Mouse (Mus musculus) midbrain, postnatal 0 days (tissue): ENCODE measurements at regions not wholly inside any gene's neighbourhood (a gene's known extent, or its start where the extent isn't known, plus 50 kb on each side); places are given as distances from the start of the nearest gene placed in this dataset.

Experiments
- ATAC-seq: fragments of 200-750 bp; cut with Nextera tagmentation; 2 replicates; pipeline ENCODE4 v1.8.0; 2017; ENCODE audit warnings: moderate number of reproducible peaks, mild to moderate bottlenecking, moderate TSS enrichment, moderate library complexity; ENCODE audit not compliant: low FRiP score
- DNase-seq: peaks from one replicate; pipeline ENCODE4 v3.0.0-alpha.2; 2015; ENCODE audit warnings: low spot score
- H3K27ac ChIP-seq: fragments of 300-500 bp; sonication (generic); 2 replicates; pipeline ENCODE4 v1.5.1; 2014; ENCODE audit warnings: low read depth, mild to moderate bottlenecking, low read length, mixed read lengths
- H3K27me3 ChIP-seq: fragments of 300-500 bp; sonication (generic); 2 replicates; pipeline ENCODE4 v1.6.1; 2014; ENCODE audit warnings: low read length, control low read depth, mixed read lengths; ENCODE audit not compliant: insufficient read depth
- H3K36me3 ChIP-seq: fragments of 300-500 bp; sonication (generic); 2 replicates; pipeline ENCODE4 v1.6.1; 2014; ENCODE audit warnings: low read length, control low read depth, mixed read lengths; ENCODE audit not compliant: insufficient read depth
- H3K4me1 ChIP-seq: fragments of 300-500 bp; sonication (generic); 2 replicates; pipeline ENCODE4 v1.6.1; 2014; ENCODE audit warnings: mild to moderate bottlenecking, control low read depth, antibody characterized with exemption, low read length, mixed read lengths; ENCODE audit not compliant: insufficient read depth
- H3K4me2 ChIP-seq: fragments of 300-500 bp; sonication (generic); 2 replicates; pipeline ENCODE4 v1.6.1; 2014; ENCODE audit warnings: low read depth, mild to moderate bottlenecking, low read length, mixed read lengths; ENCODE audit not compliant: poor library complexity, severe bottlenecking
- H3K4me3 ChIP-seq: fragments of 300-500 bp; sonication (generic); 2 replicates; pipeline ENCODE4 v1.5.1; 2014; ENCODE audit warnings: low read depth, mild to moderate bottlenecking, low read length, moderate library complexity
- H3K9ac ChIP-seq: fragments of 300-500 bp; sonication (generic); replicated peaks from 2 replicates; pipeline ENCODE4 v1.6.1; 2014; ENCODE audit warnings: mild to moderate bottlenecking, low read length, moderate library complexity, mixed read lengths; ENCODE audit not compliant: poor library complexity, severe bottlenecking
- H3K9me3 ChIP-seq: fragments of 300-500 bp; sonication (generic); 2 replicates; pipeline ENCODE4 v1.6.1; 2016; ENCODE audit warnings: low read length, control low read depth
- CTCF ChIP-seq: IDR thresholded peaks from 2 replicates; pipeline ENCODE4 v1.5.1; 2016; ENCODE audit warnings: antibody characterized with exemption, mild to moderate bottlenecking
- WGBS: fragments of 180-500 bp; shearing (Covaris S2); extraction: QIAGEN DNeasy Blood & Tissue Kit; methylation state at CpG from one replicate; pipeline ENCODE4 v1.1.7; 2014; 5-methylcytosine and 5-hydroxymethylcytosine counted together

GRCm38 (mm10) chr9:41430391-41431343 is 269.2 kb upstream of the Ubash3b start:
- no peaks in the 10 kb centered on the region for H3K27me3 ChIP-seq
- no peak; the same call in 1 of the 2 replicates for ATAC-seq
- H3K4me1 ChIP-seq = peaks cover 4% of the 10 kb centered on the region; the same call in 1 of the 2 replicates
- 18% methylated on average over 16 of the region's 16 CpGs for WGBS
- H3K36me3 ChIP-seq = no peaks in the 10 kb centered on the region
- H3K9me3 ChIP-seq = no peaks in the 10 kb centered on the region
- H3K27ac ChIP-seq = peak overlapping the region; percentile 39; the same call in 1 of the 2 replicates
- no peak overlapping the region for H3K4me3 ChIP-seq
- no peak overlapping the region for H3K9ac ChIP-seq
- H3K4me2 ChIP-seq = no peak overlapping the region
- no peak for TF ChIP-seq CTCF
- DNase-seq = peak; percentile 64

- no peak overlapping the region for H3K4me2 ChIP-seq
- H3K9ac ChIP-seq = no peak overlapping the region
- WGBS = 19% methylated on average over 10 of the region's 10 CpGs
- H3K36me3 ChIP-seq = no peaks in the 10 kb centered on the region
- TF ChIP-seq CTCF = no peak
- peaks cover 8% of the 10 kb centered on the region; the same call in 1 of the 2 replicates for H3K4me1 ChIP-seq
- H3K27ac ChIP-seq = peak overlapping the region; percentile 51; the same call in 1 of the 2 replicates
- H3K9me3 ChIP-seq = no peaks in the 10 kb centered on the region
- H3K27me3 ChIP-seq = no peaks in the 10 kb centered on the region
- DNase-seq = no peak
- no peak for ATAC-seq
- H3K4me3 ChIP-seq = no peak overlapping the region
Measured at GRCm38 (mm10) chr9:41429711-41430390, 268.4 kb upstream of the Ubash3b start.

- DNase-seq = no peak
- WGBS = 56% methylated on average over 4 of the region's 4 CpGs
- no peak for ATAC-seq
- Histone ChIP-seq H3K4me3 (no peak overlapping the region), H3K4me2 (no peak overlapping the region), H3K9ac (no peak overlapping the region), H3K9me3 (no peaks in the 10 kb centered on the region), H3K27me3 (no peaks in the 10 kb centered on the region), H3K36me3 (no peaks in the 10 kb centered on the region), H3K27ac (no peak overlapping the region), H3K4me1 (peaks cover 8% of the 10 kb centered on the region; the same call in 1 of the 2 replicates)
- TF ChIP-seq CTCF = no peak
Measured at GRCm38 (mm10) chr9:41429236-41429635, 267.7 kb upstream of the Ubash3b start.

GRCm38 (mm10) chr9:41426698-41427097 is 265.2 kb upstream of the Ubash3b start:
- ATAC-seq (no peak), DNase-seq (no peak)
- Histone ChIP-seq H3K4me2 (no peak overlapping the region), H3K4me1 (peaks cover 8% of the 10 kb centered on the region; the same call in 1 of the 2 replicates), H3K27me3 (no peaks in the 10 kb centered on the region), H3K9ac (no peak overlapping the region), H3K36me3 (no peaks in the 10 kb centered on the region), H3K27ac (no peak overlapping the region), H3K4me3 (no peak overlapping the region), H3K9me3 (no peaks in the 10 kb centered on the region)
- no peak for TF ChIP-seq CTCF
- WGBS = 86% methylated on average over 7 of the region's 7 CpGs

- DNase-seq (peak; percentile 34), ATAC-seq (no peak)
- no peak overlapping the region for H3K9ac ChIP-seq
- H3K27me3 ChIP-seq = no peaks in the 10 kb centered on the region
- no peak for TF ChIP-seq CTCF
- no peak overlapping the region for H3K4me3 ChIP-seq
- H3K9me3 ChIP-seq = no peaks in the 10 kb centered on the region
- H3K36me3 ChIP-seq = no peaks in the 10 kb centered on the region
- no peak overlapping the region for H3K27ac ChIP-seq
- 27% methylated on average over 6 of the region's 6 CpGs for WGBS
- H3K4me1 ChIP-seq = peaks cover 4% of the 10 kb centered on the region; the same call in 1 of the 2 replicates
- no peak overlapping the region for H3K4me2 ChIP-seq
Measured at GRCm38 (mm10) chr9:41425225-41425624, 263.7 kb upstream of the Ubash3b start.
